12 mouse cellular contexts compared by ENCODE assay signal in the genomic region with DNA sequence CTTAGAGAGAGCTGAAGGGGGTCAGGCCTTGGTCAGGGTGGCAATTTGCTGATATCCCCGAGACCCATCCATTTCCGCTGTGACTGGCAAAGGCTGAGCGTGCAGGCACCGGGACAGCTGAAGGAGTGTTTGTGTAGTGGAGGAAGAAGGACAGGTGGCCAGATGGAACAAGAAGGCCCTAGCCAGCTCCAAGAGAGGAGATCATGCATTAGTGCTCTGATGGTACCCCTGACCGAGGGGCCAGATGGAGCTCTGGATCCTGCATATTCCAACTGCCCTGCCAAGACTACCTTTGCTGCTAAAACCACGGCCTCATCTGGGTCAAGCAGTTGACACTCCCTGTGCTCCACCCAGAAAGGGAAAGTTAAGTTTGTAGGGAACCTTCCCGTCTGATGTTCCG.
"Had no signal": no experiment of that assay in that cellular context is flagged by ENCODE, and none has a peak within 500 bp of the region (broad histone marks: within the 10 kb centered on the region; RNA-seq: fewer than 3 reads in every experiment).

No protein-coding gene starts in this region.

- H3K27me3 ChIP-seq: limb, embryonic 13.5 days; midbrain, embryonic 13.5 days had no signal

- H3K9me3 ChIP-seq: limb, embryonic 13.5 days had no signal

- H3K4me1 ChIP-seq: limb, embryonic 13.5 days had no signal

- H3K4me3 ChIP-seq: limb, embryonic 13.5 days; midbrain, embryonic 13.5 days had no signal

- ATAC-seq: lung, postnatal 0 days; midbrain, embryonic 13.5 days had no signal

- H3K27ac ChIP-seq: limb, embryonic 13.5 days; liver, embryonic 14.5 days; midbrain, embryonic 13.5 days had no signal

- DNase-seq: kidney, postnatal 10 days; layer of hippocampus, adult 9-11 months; layer of hippocampus, postnatal 36 days; lung, adult 2 months; lung, postnatal 36 days; right cerebral cortex, adult 18-20 months; right cerebral cortex, postnatal 25 days; thymus, postnatal 36 days had no signal

- H3K4me2 ChIP-seq: limb, embryonic 13.5 days; midbrain, embryonic 13.5 days had no signal

- H3K36me3 ChIP-seq: limb, embryonic 13.5 days; midbrain, embryonic 13.5 days had no signal

- H3K9ac ChIP-seq: limb, embryonic 13.5 days; liver, embryonic 14.5 days; midbrain, embryonic 13.5 days had no signal
